Mouse (Mus musculus) gastrocnemius, adult 18-20 months (tissue): ENCODE measurements around the gene Hoxc5. TPM values are rescaled to one million over a fixed set of nuclear protein-coding genes. Genes with fewer than 3 reads are reported as not detected.
A peak's percentile ranks its signal among the peaks of the same experiment; 100 is the strongest.

Experiments used
- DNase-seq: peaks from one replicate; pipeline ENCODE4 v3.0.0; 2021; ENCODE audit warnings: low spot score
- total RNA-seq, 2 experiments: library from RNA; stranded (reverse); gene quantifications; 2 replicates each; pipeline ENCODE4 v1.2.3; 2021

Hoxc5 gene
- total RNA-seq, 2 experiments from 2014 or later: 1.5 to 2.1 TPM

GRCm38 (mm10) chr15:102943468-102943813 lies 23.8 kb upstream of the Hoxc5 start:
- DNase-seq: no peak

DNA sequence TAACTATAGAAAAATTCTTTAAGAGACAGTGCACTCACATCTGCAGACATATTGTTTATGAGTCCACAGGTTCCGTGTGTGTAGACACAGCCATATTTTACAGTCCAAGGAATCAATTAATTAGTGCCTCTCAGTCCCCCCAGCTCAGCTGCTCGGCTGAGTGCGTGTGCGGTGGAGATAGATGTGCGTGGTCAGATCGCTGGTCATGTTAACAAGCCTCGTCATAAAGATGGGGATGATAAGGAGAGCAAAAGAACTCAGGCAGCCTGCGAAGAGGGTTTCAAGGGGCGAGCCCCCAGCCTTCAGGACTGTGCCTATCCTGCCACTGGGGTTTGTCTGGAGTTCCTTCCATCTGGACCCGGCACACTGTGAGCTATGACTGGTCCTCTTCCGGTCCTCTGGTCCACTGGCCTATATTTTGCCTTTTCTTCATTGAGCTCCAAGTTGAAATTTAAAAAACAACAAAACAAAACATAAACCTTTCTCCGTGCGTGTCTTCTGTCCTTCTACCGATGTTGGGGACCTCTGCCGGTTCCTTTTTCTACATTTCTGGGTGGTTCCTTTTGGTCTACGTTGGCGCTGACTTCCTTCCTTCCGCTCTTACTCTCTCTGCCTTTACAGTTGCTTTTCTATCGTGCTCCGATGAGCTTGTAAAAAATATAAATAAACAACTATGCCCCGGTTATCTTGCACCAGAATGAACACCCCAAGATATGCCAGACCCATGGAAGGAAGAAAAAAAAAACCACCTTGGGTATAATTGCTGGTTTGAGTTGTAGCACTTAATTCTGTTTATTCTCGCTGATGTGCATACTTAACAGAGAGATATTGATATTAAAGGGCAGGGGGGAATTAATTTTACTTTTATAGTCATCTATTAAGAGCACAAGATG lies 21.8 kb upstream of the Hoxc5 start:
- no peak for DNase-seq

- DNase-seq: no peak
Observed at GRCm38 (mm10) chr15:102947276-102947675, 20.0 kb upstream of the Hoxc5 start.

DNA sequence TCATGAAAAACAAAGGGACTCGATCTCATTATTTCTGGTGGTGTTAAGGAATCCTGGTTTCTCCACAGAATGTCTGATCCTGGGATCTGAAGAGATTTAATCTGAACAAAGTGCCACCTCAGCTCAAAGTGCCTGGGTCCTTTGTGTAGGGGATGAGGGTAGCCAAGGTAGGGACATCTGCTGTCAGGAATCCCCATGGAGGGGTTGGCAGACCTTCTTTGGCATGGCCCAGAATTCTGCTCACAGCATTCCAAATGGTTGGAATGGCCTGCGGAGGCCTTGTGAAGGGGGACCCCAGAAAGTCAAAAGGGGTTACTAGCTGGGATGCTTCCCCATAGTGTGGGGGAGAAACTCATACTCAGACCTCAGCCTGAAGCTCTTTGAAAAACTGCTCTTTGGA lies 18.4 kb upstream of the Hoxc5 start:
- no peak for DNase-seq

GRCm38 (mm10) chr15:102949696-102950095 lies 17.5 kb upstream of the Hoxc5 start:
- no peak for DNase-seq

- no peak for DNase-seq
Observed at GRCm38 (mm10) chr15:102950877-102951276, 16.4 kb upstream of the Hoxc5 start.

DNA sequence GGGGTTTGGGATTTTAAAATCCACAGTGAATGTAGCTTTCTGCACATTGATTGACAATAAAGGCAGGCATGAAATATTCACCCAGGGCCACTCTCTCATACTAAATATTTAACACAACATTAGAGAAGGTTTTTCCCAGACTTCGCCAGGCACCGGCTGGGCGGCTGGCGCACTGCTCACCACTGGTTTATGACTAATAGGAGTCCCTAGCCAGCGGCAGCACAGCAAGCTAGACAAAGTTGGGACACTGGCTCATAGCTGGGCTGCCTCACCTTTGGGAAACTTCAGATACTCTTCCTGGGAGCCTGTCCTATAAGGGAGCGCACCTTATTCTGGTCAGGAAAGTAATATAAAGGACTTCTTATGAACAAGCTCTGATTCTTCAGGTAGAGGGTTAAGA lies 13.7 kb upstream of the Hoxc5 start:
- no peak for DNase-seq

DNA sequence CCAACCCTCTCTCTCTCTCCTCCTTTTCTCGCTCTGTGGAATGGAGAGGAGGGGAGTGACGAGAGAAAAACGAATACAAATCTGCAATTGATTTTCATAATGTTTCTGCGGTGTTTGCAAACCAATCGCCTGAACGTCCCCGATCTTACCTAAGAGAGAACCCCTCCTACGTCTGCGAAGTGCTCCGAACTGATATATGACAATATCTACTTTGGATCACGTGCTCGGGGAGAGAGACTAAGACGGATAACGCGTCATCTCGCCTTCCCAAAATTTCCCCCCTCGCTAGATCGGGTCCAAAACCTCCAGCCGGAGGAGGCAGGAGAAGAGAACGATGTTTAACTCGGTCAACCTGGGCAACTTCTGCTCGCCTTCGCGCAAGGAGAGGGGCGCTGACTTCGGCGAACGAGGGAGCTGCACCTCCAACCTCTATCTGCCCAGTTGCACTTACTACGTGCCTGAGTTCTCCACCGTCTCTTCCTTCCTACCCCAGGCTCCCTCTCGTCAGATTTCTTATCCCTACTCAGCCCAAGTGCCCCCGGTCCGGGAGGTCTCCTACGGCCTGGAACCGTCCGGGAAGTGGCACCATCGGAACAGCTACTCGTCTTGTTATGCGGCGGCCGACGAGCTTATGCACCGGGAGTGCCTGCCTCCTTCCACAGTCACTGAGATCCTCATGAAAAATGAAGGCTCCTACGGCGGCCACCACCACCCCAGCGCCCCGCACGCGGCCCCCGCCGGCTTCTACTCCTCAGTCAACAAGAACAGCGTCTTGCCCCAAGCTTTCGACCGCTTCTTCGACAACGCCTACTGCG lies 12.8 kb upstream of the Hoxc5 start, which contains the start of gene Hoxc11:
TSS of gene Hoxc11 (plus strand) at position 236 of the 815 bp plus-strand sequence.
- peak; percentile 40 for DNase-seq

DNA sequence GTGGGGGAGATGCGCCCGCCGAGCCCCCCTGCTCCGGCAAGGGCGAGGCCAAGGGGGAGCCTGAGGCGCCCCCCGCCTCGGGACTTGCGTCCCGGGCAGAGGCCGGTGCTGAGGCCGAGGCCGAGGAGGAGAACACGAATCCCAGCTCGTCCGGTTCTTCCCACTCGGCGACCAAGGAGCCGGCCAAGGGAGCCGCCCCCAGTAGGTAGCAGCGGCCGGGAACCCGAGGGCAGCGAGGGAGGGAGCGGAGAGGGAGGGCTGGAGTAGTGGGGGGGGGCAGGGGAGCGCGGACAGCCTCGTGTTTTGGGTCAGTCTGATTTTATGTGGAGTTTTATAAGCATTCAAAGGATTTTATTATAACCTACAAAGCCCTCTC lies 12.2 kb upstream of the Hoxc5 start:
- no peak for DNase-seq

DNA sequence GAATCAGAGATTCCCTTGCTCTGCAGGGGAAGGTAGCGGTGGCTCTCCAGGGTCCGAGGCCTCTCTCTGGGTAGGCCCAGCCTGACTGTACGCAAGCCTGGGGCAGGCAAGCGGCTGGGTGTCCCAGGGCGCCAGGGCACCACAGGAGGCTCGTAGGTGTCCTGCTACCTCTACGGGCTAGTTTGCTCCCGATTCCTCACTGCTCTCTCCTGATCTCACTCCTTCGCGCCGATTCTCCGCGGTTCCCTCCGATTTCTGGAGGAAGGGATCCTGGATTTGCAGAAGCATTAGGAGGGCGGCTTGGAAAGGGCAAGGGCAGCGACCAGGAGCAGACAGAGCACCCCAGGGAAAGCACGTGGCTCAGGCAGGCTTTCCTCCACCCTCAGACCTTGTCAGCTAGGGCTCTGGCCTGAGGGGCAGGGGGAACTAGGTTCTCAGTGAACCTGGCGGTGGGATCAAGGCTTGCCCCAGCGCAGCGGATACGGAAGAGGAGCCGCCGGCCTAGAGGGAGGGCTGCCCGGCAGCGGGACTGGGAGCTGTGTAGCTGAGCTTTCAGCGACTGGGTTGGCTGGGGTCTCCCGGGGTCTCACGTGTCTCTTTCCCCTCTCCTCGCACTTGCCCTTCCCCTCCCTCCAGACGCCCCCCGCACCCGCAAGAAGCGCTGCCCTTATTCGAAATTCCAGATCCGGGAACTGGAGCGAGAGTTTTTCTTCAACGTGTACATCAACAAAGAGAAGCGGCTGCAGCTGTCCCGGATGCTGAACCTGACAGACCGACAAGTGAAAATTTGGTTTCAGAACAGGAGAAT lies 11.2 kb upstream of the Hoxc5 start:
- no peak for DNase-seq

- DNase-seq: no peak
Observed at GRCm38 (mm10) chr15:102956906-102957305, 10.3 kb upstream of the Hoxc5 start.

GRCm38 (mm10) chr15:102959663-102960191 lies 7.5 kb upstream of the Hoxc5 start:
- DNase-seq: no peak

GRCm38 (mm10) chr15:102961728-102962127 lies 5.5 kb upstream of the Hoxc5 start:
- DNase-seq: peak; percentile 53

DNA sequence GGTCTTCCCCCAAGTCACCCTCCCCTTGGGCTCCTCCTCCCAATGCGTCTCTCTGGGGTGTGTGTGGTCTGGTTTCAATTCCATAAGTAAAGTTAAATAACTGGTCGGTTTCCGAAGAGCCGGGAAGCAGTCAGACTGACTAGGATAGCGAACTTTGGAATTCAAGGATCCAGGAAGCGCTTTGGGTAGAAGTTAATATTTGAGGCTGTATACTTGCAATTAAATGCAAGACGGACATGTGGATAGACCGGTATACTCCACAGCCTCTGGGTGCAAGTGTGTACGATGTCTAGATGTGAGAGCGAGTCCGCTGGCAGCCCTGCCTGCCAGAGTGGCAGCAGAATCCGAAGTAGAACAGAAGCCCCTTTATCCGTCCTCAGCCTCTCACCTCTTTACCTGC lies 4.8 kb upstream of the Hoxc5 start:
- peak; percentile 38 for DNase-seq

DNA sequence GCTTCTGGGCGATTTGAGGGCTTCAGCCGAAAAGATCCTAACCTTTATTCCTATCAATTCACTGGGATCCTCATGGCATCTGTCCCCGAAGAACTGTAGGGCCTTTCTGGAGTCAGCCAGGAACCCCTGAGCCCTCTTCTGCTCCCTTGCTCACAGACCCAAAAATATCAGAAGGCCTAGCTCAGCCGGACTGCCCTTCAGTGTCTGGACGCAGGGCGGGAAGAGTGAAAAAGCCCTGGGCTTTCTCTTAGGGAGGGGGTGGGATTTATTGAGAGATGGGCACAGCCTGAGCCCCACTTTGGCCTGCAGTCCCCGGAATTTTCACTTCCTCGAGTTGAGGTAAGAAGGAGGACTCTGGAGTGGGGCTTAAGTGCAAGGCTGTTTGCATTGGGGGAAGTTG lies 4.0 kb upstream of the Hoxc5 start:
- DNase-seq: peak; percentile 47

DNA sequence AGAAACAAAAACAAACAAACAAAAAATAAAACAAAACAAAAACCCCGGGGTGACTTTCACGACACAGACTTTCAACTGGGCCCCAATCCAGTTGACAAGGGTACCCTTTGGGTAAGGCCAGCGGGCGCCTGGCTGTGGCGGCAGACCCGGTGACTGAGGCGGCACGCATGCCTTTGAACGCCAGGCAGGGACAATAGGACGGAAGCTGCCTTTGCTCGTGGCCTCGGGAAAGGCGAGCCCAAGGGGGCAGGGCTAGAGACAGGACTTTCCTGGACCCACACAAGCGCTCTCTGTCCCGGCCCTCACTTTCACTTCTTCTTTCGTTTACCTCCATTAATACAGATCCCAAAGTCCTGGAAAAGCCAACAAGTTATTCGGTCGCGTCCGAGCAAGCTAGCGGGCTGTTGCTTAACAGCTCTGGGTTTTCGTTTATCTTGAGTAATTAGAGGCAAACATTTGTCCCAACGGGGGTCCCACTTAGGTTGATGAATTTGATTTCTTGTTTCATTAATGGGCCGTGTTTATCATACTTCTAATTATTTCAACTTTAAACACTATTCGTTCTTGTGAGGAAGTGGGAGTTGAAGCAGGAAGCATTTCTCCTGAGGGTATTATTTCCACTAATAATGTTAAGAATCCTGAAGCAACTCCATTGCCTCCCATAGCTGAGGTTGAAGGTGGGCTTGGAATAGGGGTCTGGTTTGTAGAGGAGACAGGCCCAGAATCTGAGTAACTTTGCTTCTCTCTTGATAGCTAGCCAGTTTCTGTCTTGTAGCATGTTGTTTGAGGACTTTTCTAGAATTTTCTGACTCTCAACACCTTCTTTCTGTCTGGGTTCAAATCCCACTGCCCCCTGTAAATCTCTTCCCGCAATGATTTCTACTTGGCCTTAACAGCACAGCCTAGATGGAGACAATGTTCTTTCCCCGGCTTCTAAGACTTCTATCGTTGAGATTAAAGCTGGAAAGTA lies 3.3 kb upstream of the Hoxc5 start:
- peak; percentile 78 for DNase-seq

- DNase-seq: no peak
Observed at GRCm38 (mm10) chr15:102965003-102965891, 2.0 kb upstream of the Hoxc5 start.

- peak; percentile 97 for DNase-seq
Observed at GRCm38 (mm10) chr15:102965892-102966775, 1.1 kb upstream of the Hoxc5 start.
